Mouse (Mus musculus): ENCODE data around the gene Tmed10. TPM values are rescaled to one million over a fixed set of nuclear protein-coding genes. Genes with fewer than 3 reads are reported as not detected.

The Tmed10 gene
- 361 and 367 TPM in 2 replicates for polyA plus RNA-seq (2015; fragmentation: Nextera tagmentation; extraction: Ambion mirVana)

- Histone ChIP-seq H3K9me3 (no peaks in the 10 kb centered on the region), H3K36me3 (no peaks in the 10 kb centered on the region), H3K4me3 (peak within 1 kb of the TSS; percentile 80), H3K27me3 (no peaks in the 10 kb centered on the region), H3K9ac (peak within 1 kb of the TSS; percentile 81), H3K27ac (peak within 1 kb of the TSS; percentile 90), H3K4me1 (peaks cover 17% of the 10 kb centered on the region), H3K4me2 (peak within 1 kb of the TSS; percentile 47)
- ATAC-seq (ENCODE audit: insufficient number of reproducible peaks, low FRiP score, low TSS enrichment, low read depth): peak; percentile 91
- WGBS: under 1% methylated on average over 37 of the region's 37 CpGs
Measured at GRCm38 (mm10) chr12:85374561-85375272, at the start of gene Tmed10. TSS of gene Tmed10 (minus strand) at chr12:85374847.

DNA sequence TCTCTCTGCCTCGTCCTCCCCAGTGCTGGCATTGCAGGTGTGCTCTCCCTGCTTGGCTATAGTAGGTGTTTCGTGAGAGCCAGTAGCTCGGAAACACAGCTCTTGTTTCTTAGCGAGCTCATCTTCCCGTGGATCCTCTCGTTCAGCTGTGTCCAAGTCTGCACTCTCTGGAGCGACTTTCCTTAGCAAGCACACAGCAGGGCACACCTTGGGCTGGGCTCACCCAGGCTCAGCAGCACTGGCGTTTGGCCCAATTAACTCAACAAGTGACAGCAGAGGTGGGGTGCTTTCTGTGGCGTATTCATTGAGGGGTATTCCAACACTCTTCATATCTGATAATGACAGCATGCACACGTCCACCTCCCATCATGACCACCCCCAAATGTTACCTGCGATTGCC is 48.6 kb upstream of the Tmed10 start:
- H3K27me3 ChIP-seq: no peaks in the 10 kb centered on the region

GRCm38 (mm10) chr12:85422536-85422935 is 47.9 kb upstream of the Tmed10 start:
- H3K4me2 ChIP-seq: no peak overlapping the region
- H3K27ac ChIP-seq: no peak overlapping the region
- H3K4me1 ChIP-seq: peaks cover 11% of the 10 kb centered on the region
- H3K36me3 ChIP-seq: no peaks in the 10 kb centered on the region
- WGBS: 79% methylated on average over 8 of the region's 8 CpGs
- no peak overlapping the region for H3K4me3 ChIP-seq
- ATAC-seq (ENCODE audit: insufficient number of reproducible peaks, low FRiP score, low TSS enrichment, low read depth): no peak
- no peak overlapping the region for H3K9ac ChIP-seq
- no peaks in the 10 kb centered on the region for H3K27me3 ChIP-seq
- H3K9me3 ChIP-seq: no peaks in the 10 kb centered on the region

More for the DNA sequence above, 48.6 kb upstream of the Tmed10 start:
- ATAC-seq (ENCODE audit: insufficient number of reproducible peaks, low FRiP score, low TSS enrichment, low read depth): no peak
- Histone ChIP-seq H3K27ac (no peak overlapping the region), H3K4me3 (no peak overlapping the region), H3K4me1 (peaks cover 4% of the 10 kb centered on the region), H3K9ac (no peak overlapping the region), H3K9me3 (no peaks in the 10 kb centered on the region), H3K4me2 (no peak overlapping the region), H3K36me3 (no peaks in the 10 kb centered on the region)
- WGBS: 78% methylated on average over 11 of the region's 11 CpGs

DNA sequence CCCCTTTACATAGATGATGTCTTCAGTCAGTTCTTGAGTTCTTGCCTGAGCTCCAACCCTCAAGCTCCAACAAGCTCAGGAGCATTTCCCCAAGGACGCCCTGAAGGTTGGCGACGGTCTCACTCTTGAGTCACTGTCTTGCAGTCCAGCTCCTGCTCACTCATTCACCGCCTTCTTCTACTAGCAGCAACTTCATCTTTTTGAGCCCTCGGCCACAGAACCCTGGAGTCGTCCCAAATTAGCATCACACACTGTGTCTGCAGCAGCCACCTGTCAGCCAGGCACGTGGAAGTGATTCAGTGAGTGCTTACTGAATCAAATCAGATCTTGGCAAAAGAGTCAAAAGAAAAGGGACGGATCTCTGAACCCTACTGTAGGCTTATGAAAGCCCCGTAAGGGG is 46.3 kb upstream of the Tmed10 start:
- ATAC-seq (ENCODE audit: insufficient number of reproducible peaks, low FRiP score, low TSS enrichment, low read depth): no peak
- H3K9me3 ChIP-seq: no peaks in the 10 kb centered on the region
- H3K27me3 ChIP-seq: no peaks in the 10 kb centered on the region
- H3K27ac ChIP-seq: no peak overlapping the region
- no peak overlapping the region for H3K9ac ChIP-seq
- peaks cover 11% of the 10 kb centered on the region for H3K4me1 ChIP-seq
- no peak overlapping the region for H3K4me3 ChIP-seq
- H3K4me2 ChIP-seq: no peak overlapping the region
- WGBS: 57% methylated on average over 9 of the region's 9 CpGs
- no peaks in the 10 kb centered on the region for H3K36me3 ChIP-seq

DNA sequence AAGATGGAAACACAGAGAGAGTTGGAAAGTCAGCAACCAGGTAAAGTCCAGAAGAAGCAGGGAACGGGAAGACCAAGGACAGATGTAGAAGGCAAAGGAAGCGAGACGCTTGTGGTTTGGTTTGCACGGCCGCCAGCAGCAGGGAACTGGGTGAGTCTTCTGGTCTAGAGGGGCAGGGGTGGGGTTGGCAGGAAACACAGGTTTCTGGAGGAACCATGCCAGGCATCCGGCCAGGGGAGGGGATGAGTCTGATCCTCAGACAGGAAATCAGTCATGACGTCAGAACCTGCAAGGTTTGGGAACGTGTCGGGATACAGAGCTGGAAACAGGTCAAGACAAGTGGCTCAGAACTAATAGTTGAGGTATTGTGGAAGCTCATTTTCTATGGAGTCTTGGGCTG is 43.2 kb upstream of the Tmed10 start:
- 0 out of 2 replicates have a peak, but pooled peaks have one; percentile 30 for ATAC-seq (ENCODE audit: insufficient number of reproducible peaks, low FRiP score, low TSS enrichment, low read depth)
- 52% methylated on average over 9 of the region's 9 CpGs for WGBS

GRCm38 (mm10) chr12:85416298-85416697 is 41.7 kb upstream of the Tmed10 start:
- Histone ChIP-seq H3K4me1 (peaks cover 8% of the 10 kb centered on the region), H3K27me3 (no peaks in the 10 kb centered on the region), H3K4me3 (no peak overlapping the region), H3K27ac (no peak overlapping the region), H3K36me3 (no peaks in the 10 kb centered on the region), H3K9ac (no peak overlapping the region), H3K9me3 (no peaks in the 10 kb centered on the region), H3K4me2 (no peak overlapping the region)
- ATAC-seq (ENCODE audit: insufficient number of reproducible peaks, low FRiP score, low TSS enrichment, low read depth): no peak
- 84% methylated on average over 5 of the region's 5 CpGs for WGBS

More for the DNA sequence above, 43.2 kb upstream of the Tmed10 start:
- H3K4me1 ChIP-seq: peaks cover 8% of the 10 kb centered on the region
- H3K9me3 ChIP-seq: no peaks in the 10 kb centered on the region
- H3K4me2 ChIP-seq: 0 out of 2 replicates have a peak overlapping the region, but pooled peaks have one; percentile 7
- H3K9ac ChIP-seq: no peak overlapping the region
- H3K27me3 ChIP-seq: no peaks in the 10 kb centered on the region
- H3K4me3 ChIP-seq: no peak overlapping the region
- peak overlapping the region; percentile 57 for H3K27ac ChIP-seq
- no peaks in the 10 kb centered on the region for H3K36me3 ChIP-seq

DNA sequence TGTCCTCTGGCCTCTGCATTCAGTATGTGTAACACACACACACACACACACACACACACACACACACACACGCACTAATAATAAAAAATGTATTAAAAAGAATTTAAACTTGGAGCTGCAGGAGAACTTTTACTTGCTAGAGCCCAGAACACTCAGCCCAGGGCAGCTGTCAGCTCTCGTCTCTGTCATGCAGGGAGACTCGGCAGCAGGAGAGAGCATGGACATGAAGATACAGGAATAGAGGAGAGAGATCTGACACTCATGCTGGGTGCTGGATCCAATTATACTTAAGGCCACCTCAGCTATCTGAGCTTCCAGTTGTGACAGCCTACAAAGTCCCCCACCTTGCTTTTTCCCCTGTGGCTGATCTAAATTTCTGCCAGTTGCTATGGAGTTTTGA is 41.2 kb upstream of the Tmed10 start:
- no peak overlapping the region for H3K4me3 ChIP-seq
- no peak overlapping the region for H3K27ac ChIP-seq
- no peak for ATAC-seq (ENCODE audit: insufficient number of reproducible peaks, low FRiP score, low TSS enrichment, low read depth)
- peaks cover 8% of the 10 kb centered on the region for H3K4me1 ChIP-seq
- no peak overlapping the region for H3K9ac ChIP-seq
- H3K4me2 ChIP-seq: no peak overlapping the region
- H3K9me3 ChIP-seq: no peaks in the 10 kb centered on the region
- WGBS: 63% methylated on average over 3 of the region's 3 CpGs
- no peaks in the 10 kb centered on the region for H3K27me3 ChIP-seq
- H3K36me3 ChIP-seq: no peaks in the 10 kb centered on the region

DNA sequence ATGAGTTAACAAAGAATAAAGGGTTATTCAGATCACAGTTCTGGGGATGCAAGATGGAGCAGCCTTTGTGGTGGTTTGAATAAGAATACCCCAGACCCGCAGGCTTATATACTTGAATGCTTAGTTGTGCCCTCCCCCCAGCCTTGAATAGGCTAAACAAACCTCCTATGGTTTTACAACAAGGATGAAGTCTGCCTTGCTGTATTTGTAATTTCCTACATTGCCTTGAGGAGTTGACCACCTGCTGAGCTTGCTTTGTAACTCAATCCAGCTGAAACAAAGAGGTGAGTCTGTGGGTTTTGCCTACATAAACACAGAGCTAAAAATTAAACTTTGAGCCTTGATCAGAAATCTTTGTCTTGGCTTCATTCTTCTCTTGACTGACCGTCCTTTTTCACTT is 36.5 kb upstream of the Tmed10 start:
- Histone ChIP-seq H3K4me2 (no peak overlapping the region), H3K4me3 (no peak overlapping the region), H3K36me3 (no peaks in the 10 kb centered on the region), H3K27ac (no peak overlapping the region), H3K9ac (no peak overlapping the region), H3K9me3 (no peaks in the 10 kb centered on the region), H3K4me1 (no peaks in the 10 kb centered on the region), H3K27me3 (no peaks in the 10 kb centered on the region)
- 63% methylated on average over 2 of the region's 2 CpGs for WGBS
- no peak for ATAC-seq (ENCODE audit: insufficient number of reproducible peaks, low FRiP score, low TSS enrichment, low read depth)

- ATAC-seq (ENCODE audit: insufficient number of reproducible peaks, low FRiP score, low TSS enrichment, low read depth): no peak
- Histone ChIP-seq H3K27ac (no peak overlapping the region), H3K4me2 (no peak overlapping the region), H3K4me3 (no peak overlapping the region), H3K27me3 (no peaks in the 10 kb centered on the region), H3K9ac (no peak overlapping the region), H3K9me3 (no peaks in the 10 kb centered on the region), H3K36me3 (no peaks in the 10 kb centered on the region), H3K4me1 (no peaks in the 10 kb centered on the region)
- WGBS: 62% methylated on average over 4 of the region's 4 CpGs
Measured at GRCm38 (mm10) chr12:85397960-85398272, 23.3 kb upstream of the Tmed10 start.

DNA sequence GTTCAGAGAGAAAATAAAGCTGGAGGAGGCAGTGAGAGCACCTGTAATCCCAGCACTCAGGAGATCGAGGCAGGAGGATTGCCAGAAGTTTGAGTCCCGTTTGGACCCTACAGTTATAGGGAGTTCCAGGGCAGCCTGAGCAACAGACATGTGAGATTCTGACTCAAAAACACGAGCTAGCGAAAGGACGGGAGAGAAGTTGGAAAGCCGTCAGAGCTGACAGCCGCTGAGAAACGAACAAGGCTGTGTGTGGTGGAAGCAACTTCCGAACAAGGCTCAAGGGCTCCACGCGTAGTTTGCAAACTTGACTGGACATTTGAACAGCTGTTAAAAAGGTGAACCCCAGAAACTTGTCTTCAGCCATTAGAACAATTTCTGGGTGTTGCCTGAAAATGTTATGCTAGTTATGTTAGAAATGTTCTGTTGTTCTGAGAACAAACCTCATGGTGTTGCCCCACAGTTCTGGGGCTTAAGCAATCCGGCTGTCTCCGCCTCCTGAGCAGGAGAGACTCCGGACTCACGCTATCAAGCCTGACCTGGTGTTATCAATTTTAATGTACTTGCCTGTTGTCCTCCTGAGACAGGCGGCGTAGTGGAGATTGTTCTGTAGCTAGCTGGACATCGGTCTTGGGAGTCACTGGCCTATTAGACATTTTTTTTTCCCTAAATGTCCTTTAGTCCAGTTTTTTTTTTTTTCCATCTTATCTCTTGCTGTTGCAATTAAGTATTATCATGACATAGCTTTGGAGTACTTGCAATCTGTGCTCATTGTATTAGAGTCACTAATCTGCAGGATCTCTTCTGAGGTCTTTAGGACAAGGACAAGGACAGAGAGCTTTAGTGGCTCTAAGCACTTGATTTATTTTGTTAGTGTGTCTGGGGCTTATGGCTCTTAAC is 22.7 kb upstream of the Tmed10 start:
- H3K27me3 ChIP-seq: no peaks in the 10 kb centered on the region
- no peak overlapping the region for H3K4me3 ChIP-seq
- WGBS: 72% methylated on average over 18 of the region's 18 CpGs
- no peaks in the 10 kb centered on the region for H3K4me1 ChIP-seq
- H3K9ac ChIP-seq: no peak overlapping the region
- no peak overlapping the region for H3K4me2 ChIP-seq
- H3K9me3 ChIP-seq: no peaks in the 10 kb centered on the region
- ATAC-seq (ENCODE audit: insufficient number of reproducible peaks, low FRiP score, low TSS enrichment, low read depth): no peak
- no peaks in the 10 kb centered on the region for H3K36me3 ChIP-seq
- no peak overlapping the region for H3K27ac ChIP-seq

DNA sequence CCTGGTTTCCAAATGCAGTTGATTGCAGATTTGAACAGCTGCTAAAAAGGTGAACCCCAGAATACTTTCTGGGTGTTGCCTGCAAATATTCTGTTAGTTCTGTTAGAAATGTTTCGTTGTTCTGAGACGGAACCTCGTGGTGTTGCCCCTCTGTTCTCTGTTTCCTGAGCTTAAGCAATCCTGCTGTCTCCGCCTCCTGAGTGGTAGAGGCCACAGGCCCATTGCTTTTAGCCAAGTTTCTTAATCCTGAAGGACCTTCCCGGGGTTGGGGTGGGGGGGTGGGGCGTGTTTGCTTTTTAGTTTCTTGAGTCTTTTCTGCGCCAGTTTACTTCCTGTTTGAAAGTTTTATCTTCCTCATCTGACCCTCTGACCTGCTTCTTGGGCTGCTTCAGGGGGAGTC is 19.3 kb upstream of the Tmed10 start:
- ATAC-seq (ENCODE audit: insufficient number of reproducible peaks, low FRiP score, low TSS enrichment, low read depth): no peak
- Histone ChIP-seq H3K4me3 (no peak overlapping the region), H3K9ac (no peak overlapping the region), H3K9me3 (no peaks in the 10 kb centered on the region), H3K4me1 (no peaks in the 10 kb centered on the region), H3K4me2 (no peak overlapping the region), H3K27ac (no peak overlapping the region), H3K27me3 (no peaks in the 10 kb centered on the region), H3K36me3 (no peaks in the 10 kb centered on the region)
- 63% methylated on average over 7 of the region's 7 CpGs for WGBS

- H3K36me3 ChIP-seq: no peaks in the 10 kb centered on the region
- H3K4me1 ChIP-seq: no peaks in the 10 kb centered on the region
- H3K27me3 ChIP-seq: no peaks in the 10 kb centered on the region
- H3K27ac ChIP-seq: no peak overlapping the region
- H3K9me3 ChIP-seq: no peaks in the 10 kb centered on the region
- H3K4me2 ChIP-seq: no peak overlapping the region
- no peak overlapping the region for H3K4me3 ChIP-seq
- H3K9ac ChIP-seq: no peak overlapping the region
- ATAC-seq (ENCODE audit: insufficient number of reproducible peaks, low FRiP score, low TSS enrichment, low read depth): no peak
- 77% methylated on average over 5 of the region's 5 CpGs for WGBS
Measured at GRCm38 (mm10) chr12:85393526-85393925, 18.9 kb upstream of the Tmed10 start.
